ENCODE assay signal across 16 mouse cellular contexts in genomic region chr7:130064500-130064899, GRCm38 (mm10).
DNase-seq lines count a peak whose midpoint lies in the region; ATAC-seq and TF ChIP-seq lines count a peak whose summit lies in the region.
"Had no signal": no experiment of that assay in that cellular context is flagged by ENCODE, and none has a peak within 500 bp of the region (broad histone marks: within the 10 kb centered on the region; RNA-seq: fewer than 3 reads in every experiment).

No protein-coding gene starts in this region.

- H3K9ac ChIP-seq in kidney, embryonic 16.5 days (replicated peaks; ENCODE audit: low read length): no peak overlapping the region
- no peak overlapping the region for H3K9ac ChIP-seq in limb, embryonic 12.5 days (replicated peaks)
- no peak overlapping the region for H3K9ac ChIP-seq in midbrain, postnatal 0 days (replicated peaks; ENCODE audit: low read length, poor library complexity, severe bottlenecking)
- H3K9ac ChIP-seq: forebrain, embryonic 12.5 days; liver, embryonic 13.5 days; midbrain, embryonic 15.5 days; neural tube, embryonic 13.5 days had no signal

- no peak overlapping the region for H3K4me2 ChIP-seq in kidney, embryonic 16.5 days (replicated peaks; ENCODE audit: low read depth, low read length)
- H3K4me2 ChIP-seq in limb, embryonic 12.5 days: no peak overlapping the region
- no peak overlapping the region for H3K4me2 ChIP-seq in midbrain, postnatal 0 days (ENCODE audit: low read depth, low read length, poor library complexity, severe bottlenecking)
- H3K4me2 ChIP-seq: forebrain, embryonic 12.5 days; liver, embryonic 13.5 days; midbrain, embryonic 15.5 days; neural tube, embryonic 13.5 days had no signal

- peaks cover 23% of the 10 kb centered on the region for H3K4me1 ChIP-seq in kidney, embryonic 16.5 days (ENCODE audit: insufficient read depth, low read length)
- peaks cover 40% of the 10 kb centered on the region for H3K4me1 ChIP-seq in limb, embryonic 12.5 days (replicated peaks)
- H3K4me1 ChIP-seq in midbrain, postnatal 0 days (ENCODE audit: insufficient read depth, low read length): no peaks in the 10 kb centered on the region
- H3K4me1 ChIP-seq: forebrain, embryonic 12.5 days; midbrain, embryonic 15.5 days; neural tube, embryonic 13.5 days had no signal

- no peak for DNase-seq in kidney, postnatal 14 days
- peak; percentile 56 for DNase-seq in adrenal gland, postnatal 14 days
- DNase-seq in embryo, embryonic 11.5 days (ENCODE audit: low read depth, low spot score): peak; percentile 26
- DNase-seq in cerebellum, postnatal 14 days: no peak
- DNase-seq in midbrain, postnatal 0 days (ENCODE audit: low spot score): no peak
- DNase-seq: cerebellum, adult 8-10 months; heart, adult 2 months; heart, postnatal 14 days; liver, embryonic 13.5 days had no signal

- H3K36me3 ChIP-seq in kidney, embryonic 16.5 days (ENCODE audit: insufficient read depth, low read length): no peaks in the 10 kb centered on the region
- no peaks in the 10 kb centered on the region for H3K36me3 ChIP-seq in limb, embryonic 12.5 days
- H3K36me3 ChIP-seq in midbrain, postnatal 0 days (ENCODE audit: insufficient read depth, low read length): no peaks in the 10 kb centered on the region
- H3K36me3 ChIP-seq: forebrain, embryonic 12.5 days; liver, embryonic 13.5 days; midbrain, embryonic 15.5 days; neural tube, embryonic 13.5 days had no signal

- H3K4me3 ChIP-seq in kidney, embryonic 16.5 days (ENCODE audit: low read length): no peak overlapping the region
- H3K4me3 ChIP-seq in limb, embryonic 12.5 days (replicated peaks): no peak overlapping the region
- no peak overlapping the region for H3K4me3 ChIP-seq in midbrain, postnatal 0 days (ENCODE audit: low read depth, low read length)
- H3K4me3 ChIP-seq: forebrain, embryonic 12.5 days; heart, adult 2 months; liver, embryonic 13.5 days; midbrain, embryonic 15.5 days; neural tube, embryonic 13.5 days had no signal

- H3K9me3 ChIP-seq in kidney, embryonic 16.5 days (ENCODE audit: low read length): no peaks in the 10 kb centered on the region
- no peaks in the 10 kb centered on the region for H3K9me3 ChIP-seq in limb, embryonic 12.5 days
- no peaks in the 10 kb centered on the region for H3K9me3 ChIP-seq in midbrain, postnatal 0 days (ENCODE audit: low read length)
- H3K9me3 ChIP-seq: forebrain, embryonic 12.5 days; liver, embryonic 13.5 days; midbrain, embryonic 15.5 days; neural tube, embryonic 13.5 days had no signal

- ATAC-seq in kidney, embryonic 16.5 days (ENCODE audit: low FRiP score, low TSS enrichment): peak; percentile 73
- peak; percentile 69 for ATAC-seq in limb, embryonic 12.5 days (ENCODE audit: insufficient number of reproducible peaks, insufficient read depth, low FRiP score, low TSS enrichment, low read depth)
- no peak for ATAC-seq in midbrain, postnatal 0 days (ENCODE audit: low FRiP score)
- ATAC-seq: hindbrain, postnatal 0 days; midbrain, embryonic 15.5 days had no signal

- 0 out of 2 replicates have a peak overlapping the region, but pooled peaks have one; percentile 13 for H3K27ac ChIP-seq in kidney, embryonic 16.5 days (ENCODE audit: low read length)
- 0 out of 2 replicates have a peak overlapping the region, but pooled peaks have one; percentile 13 for H3K27ac ChIP-seq in limb, embryonic 12.5 days
- no peak overlapping the region for H3K27ac ChIP-seq in midbrain, postnatal 0 days (ENCODE audit: low read depth, low read length)
- H3K27ac ChIP-seq: forebrain, embryonic 12.5 days; heart, adult 2 months; hindbrain, postnatal 0 days; liver, embryonic 13.5 days; macrophage; midbrain, embryonic 15.5 days; neural tube, embryonic 13.5 days had no signal

- no peak for TF ChIP-seq CTCF in midbrain, postnatal 0 days (IDR thresholded peaks at IDR 0.05)

- WGBS in kidney, embryonic 16.5 days: 9% methylated on average over 7 of the region's 7 CpGs
- WGBS in limb, embryonic 12.5 days: 4% methylated on average over 7 of the region's 7 CpGs
- WGBS in midbrain, postnatal 0 days: 70% methylated on average over 7 of the region's 7 CpGs

- no peaks in the 10 kb centered on the region for H3K27me3 ChIP-seq in kidney, embryonic 16.5 days (ENCODE audit: insufficient read depth, low read length)
- H3K27me3 ChIP-seq in limb, embryonic 12.5 days: 0 out of 2 replicates have a peak, but pooled peaks cover 5% of the 10 kb centered on the region
- no peaks in the 10 kb centered on the region for H3K27me3 ChIP-seq in midbrain, postnatal 0 days (ENCODE audit: insufficient read depth, low read length)
- H3K27me3 ChIP-seq: liver, embryonic 13.5 days; midbrain, embryonic 15.5 days; neural tube, embryonic 13.5 days had no signal

Comparison
In these comparisons a context has a peak if more than half of its experiments do, and no peak if none do; other contexts are left out.
1. DNase-seq: peak in adrenal gland, postnatal 14 days (single experiment) and embryo, embryonic 11.5 days (single experiment); none in kidney, postnatal 14 days (single experiment), cerebellum, postnatal 14 days (0 of 2) and midbrain, postnatal 0 days (single experiment).